In the genomic region with DNA sequence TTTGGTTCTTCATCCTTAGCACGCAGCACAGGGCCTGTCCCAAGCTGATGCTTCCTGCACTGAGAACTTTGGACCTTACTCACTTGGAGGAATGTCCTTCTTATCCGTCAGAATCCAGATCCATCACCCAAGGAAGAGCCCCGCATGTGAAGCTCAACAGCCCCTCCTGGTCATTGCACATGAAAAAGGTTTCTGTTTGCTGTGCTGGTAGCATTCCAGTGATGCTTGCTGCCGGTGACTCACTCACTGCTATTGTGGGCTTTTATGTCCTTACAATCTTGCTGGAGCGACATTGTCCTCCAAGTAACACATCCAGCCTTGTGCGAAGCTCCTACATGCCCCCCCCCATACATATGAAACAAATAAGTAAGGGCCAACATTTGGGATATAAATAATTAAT, we compare ENCODE assay signal across 31 mouse cellular contexts. TPM values are rescaled to one million over a fixed set of nuclear protein-coding genes. Genes with fewer than 3 reads are reported as not detected.
"Had no signal": no experiment of that assay in that cellular context is flagged by ENCODE, and none has a peak within 500 bp of the region (broad histone marks: within the 10 kb centered on the region; RNA-seq: fewer than 3 reads in every experiment).

No protein-coding gene starts in this region.

- H3K27me3 ChIP-seq: heart, embryonic 13.5 days; heart, embryonic 15.5 days; hindbrain, embryonic 13.5 days; hindbrain, embryonic 15.5 days; kidney, embryonic 15.5 days; limb, embryonic 13.5 days; limb, embryonic 15.5 days; liver, embryonic 12.5 days had no signal

- H3K36me3 ChIP-seq: heart, embryonic 13.5 days; heart, embryonic 15.5 days; hindbrain, embryonic 13.5 days; hindbrain, embryonic 15.5 days; kidney, embryonic 15.5 days; limb, embryonic 13.5 days; limb, embryonic 15.5 days; liver, embryonic 12.5 days had no signal

- H3K27ac ChIP-seq: heart, adult 2 months; heart, embryonic 13.5 days; heart, embryonic 15.5 days; hindbrain, embryonic 13.5 days; hindbrain, embryonic 15.5 days; hindbrain, postnatal 0 days; kidney, embryonic 15.5 days; kidney, postnatal 0 days; left cerebral cortex, adult 2 months; limb, embryonic 13.5 days; limb, embryonic 15.5 days; liver, embryonic 12.5 days; liver, embryonic 14.5 days had no signal

- H3K4me2 ChIP-seq: heart, embryonic 11.5 days; heart, embryonic 13.5 days; heart, embryonic 15.5 days; hindbrain, embryonic 13.5 days; hindbrain, embryonic 15.5 days; kidney, embryonic 15.5 days; limb, embryonic 13.5 days; limb, embryonic 15.5 days; liver, embryonic 12.5 days had no signal

- DNase-seq: gastrocnemius, postnatal 14 days; gastrocnemius, postnatal 36 days; heart, adult 2 months; heart, postnatal 14 days; kidney, adult 11 months; kidney, adult 2 months; kidney, adult 9 months; kidney, postnatal 14 days; kidney, postnatal 36 days; layer of hippocampus, adult 9-11 months; layer of hippocampus, postnatal 36 days; left cerebral cortex, postnatal 4 days had no signal

- H3K9me3 ChIP-seq: heart, embryonic 13.5 days; heart, embryonic 15.5 days; hindbrain, embryonic 13.5 days; hindbrain, embryonic 15.5 days; kidney, embryonic 15.5 days; limb, embryonic 13.5 days; limb, embryonic 15.5 days; liver, embryonic 12.5 days had no signal

- H3K4me3 ChIP-seq: heart, adult 2 months; heart, embryonic 13.5 days; heart, embryonic 15.5 days; hindbrain, embryonic 13.5 days; hindbrain, embryonic 15.5 days; kidney, embryonic 15.5 days; left cerebral cortex, adult 2 months; limb, embryonic 13.5 days; limb, embryonic 15.5 days; liver, embryonic 12.5 days had no signal

- H3K9ac ChIP-seq: heart, embryonic 13.5 days; heart, embryonic 15.5 days; hindbrain, embryonic 13.5 days; hindbrain, embryonic 15.5 days; kidney, embryonic 15.5 days; limb, embryonic 13.5 days; limb, embryonic 15.5 days; liver, embryonic 12.5 days; liver, embryonic 14.5 days had no signal

- ATAC-seq: hindbrain, postnatal 0 days; intestine, embryonic 16.5 days; liver, embryonic 12.5 days had no signal

- H3K4me1 ChIP-seq: heart, embryonic 13.5 days; heart, embryonic 15.5 days; hindbrain, embryonic 13.5 days; hindbrain, embryonic 15.5 days; kidney, embryonic 15.5 days; limb, embryonic 13.5 days; limb, embryonic 15.5 days; liver, embryonic 12.5 days had no signal

RNA-seq across cellular contexts. Expression of gene Fetub, which starts 5.2 kb away (rescaled TPM):
- polyA plus RNA-seq: heart, embryonic 13.5 days; heart, embryonic 15.5 days; heart, postnatal 0 days; hindbrain, embryonic 11.5 days; hindbrain, embryonic 13.5 days; hindbrain, embryonic 15.5 days; intestine, embryonic 14.5 days; limb, embryonic 11.5 days; limb, embryonic 13.5 days had no signal

RNA-seq across cellular contexts. Expression of gene Ahsg, which starts 21.8 kb away (rescaled TPM):
- polyA plus RNA-seq: hindbrain, embryonic 11.5 days; hindbrain, embryonic 13.5 days; hindbrain, postnatal 0 days; kidney, adult 2 months; limb, embryonic 11.5 days; limb, embryonic 13.5 days had no signal

RNA-seq across cellular contexts. Expression of gene Hrg, which starts 38.0 kb away (rescaled TPM):
- polyA plus RNA-seq: gonadal fat pad, adult 2 months; heart, adult 2 months; heart, embryonic 11.5 days; heart, embryonic 13.5 days; heart, embryonic 15.5 days; heart, postnatal 0 days; hindbrain, embryonic 13.5 days; hindbrain, embryonic 15.5 days; hindbrain, postnatal 0 days; intestine, embryonic 14.5 days; intestine, embryonic 16.5 days; kidney, embryonic 15.5 days; limb, embryonic 11.5 days; limb, embryonic 13.5 days; limb, embryonic 15.5 days had no signal
